Mouse (Mus musculus) cerebellum, postnatal 4 days (tissue): ENCODE measurements around the gene Gm4303.
A peak's percentile ranks its signal among the peaks of the same experiment; 100 is the strongest.
"Not testable (repeated sequence)": the region's sequence is repeated elsewhere in the genome, so short reads cannot be mapped to it uniquely, and the experiment has no call there.

Experiments
- DNase-seq, 2 experiments: peaks; one replicate each; pipeline ENCODE4 v3.0.0; 2022; ENCODE audit warnings: low spot score in 2 of 2, mixed read lengths in 1 of 2

Gene Gm4303

DNA sequence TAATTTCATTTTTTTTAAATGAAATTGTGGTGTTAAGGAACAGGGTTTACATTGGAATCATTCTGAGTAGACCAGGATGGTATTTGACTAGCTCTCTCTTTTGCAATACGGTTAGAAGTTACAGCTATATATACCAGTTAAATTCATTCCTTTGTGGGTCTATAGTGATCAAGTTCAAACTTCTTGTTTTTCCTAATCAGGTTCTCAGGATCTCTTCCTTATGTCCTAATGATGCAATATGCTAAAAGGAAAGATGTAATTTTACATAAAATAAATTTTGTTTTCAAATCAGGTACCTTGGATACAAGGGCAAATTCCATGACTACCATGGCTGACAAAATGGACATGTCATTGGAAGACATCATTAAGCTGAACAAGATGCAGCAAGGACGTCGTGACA, at the start of gene Gm4303:
Gene Gm4303 (plus strand): TSS at position 301 of the 400 bp plus-strand sequence.
- not testable (repeated sequence) for DNase-seq

GRCm38 (mm10) chr10:100296105-100296504, 49.7 kb upstream of the Gm4303 start:
- no peak for DNase-seq

- not testable (repeated sequence) for DNase-seq
Measured at GRCm38 (mm10) chr10:100300106-100300505, 45.7 kb upstream of the Gm4303 start.

DNA sequence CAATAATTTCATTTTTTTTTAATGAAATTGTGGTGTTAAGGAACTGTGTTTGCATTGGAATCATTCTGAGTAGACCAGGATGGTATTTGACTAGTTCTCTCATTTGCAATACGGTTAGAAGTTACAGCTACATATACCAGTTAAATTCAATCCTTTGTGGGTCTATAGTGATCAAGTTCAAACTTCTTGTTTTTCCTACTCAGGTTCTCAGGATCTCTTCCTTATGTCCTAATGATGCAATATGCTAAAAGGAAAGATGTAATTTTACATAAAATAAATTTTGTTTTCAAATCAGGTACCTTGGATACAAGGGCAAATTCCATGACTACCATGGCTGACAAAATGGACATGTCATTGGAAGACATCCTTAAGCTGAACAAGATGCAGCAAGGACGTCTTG, 10.4 kb upstream of the Gm4303 start, which contains the start of gene Gm4301:
Gene Gm4301 (plus strand): TSS at position 301 of the 400 bp plus-strand sequence.
- not testable (repeated sequence) for DNase-seq

GRCm38 (mm10) chr10:100340536-100340935, 5.2 kb upstream of the Gm4303 start, which contains the start of gene Gm4302:
TSS of gene Gm4302 (plus strand) at chr10:100340836.
- DNase-seq = not testable (repeated sequence)

DNA sequence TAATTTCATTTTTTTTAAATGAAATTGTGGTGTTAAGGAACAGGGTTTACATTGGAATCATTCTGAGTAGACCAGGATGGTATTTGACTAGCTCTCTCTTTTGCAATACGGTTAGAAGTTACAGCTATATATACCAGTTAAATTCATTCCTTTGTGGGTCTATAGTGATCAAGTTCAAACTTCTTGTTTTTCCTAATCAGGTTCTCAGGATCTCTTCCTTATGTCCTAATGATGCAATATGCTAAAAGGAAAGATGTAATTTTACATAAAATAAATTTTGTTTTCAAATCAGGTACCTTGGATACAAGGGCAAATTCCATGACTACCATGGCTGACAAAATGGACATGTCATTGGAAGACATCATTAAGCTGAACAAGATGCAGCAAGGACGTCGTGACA, 5.0 kb downstream of the Gm4303 start, which contains the start of gene Gm4305:
Gene Gm4305 (plus strand): TSS at position 301 of the 400 bp plus-strand sequence.
- DNase-seq = not testable (repeated sequence)

DNA sequence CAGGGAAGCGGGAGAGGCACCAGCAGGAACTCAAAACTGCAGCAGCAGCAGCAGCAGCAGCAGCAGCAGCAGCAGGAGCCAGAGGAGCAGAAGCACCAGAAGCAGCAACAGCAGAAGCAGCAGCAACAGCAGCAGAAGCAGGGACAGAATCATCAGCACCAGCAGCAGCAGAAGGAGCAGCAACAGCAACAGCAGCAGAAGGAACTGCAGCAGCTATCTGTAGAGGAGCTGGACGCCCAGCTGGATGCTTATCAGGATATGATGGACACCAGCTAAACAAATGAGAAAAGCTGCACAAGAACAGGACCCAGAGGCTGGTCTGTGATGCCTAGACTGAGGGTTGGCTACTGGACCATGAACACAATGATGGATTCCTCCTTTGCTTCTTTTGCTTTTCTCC, 11.1 kb downstream of the Gm4303 start:
- DNase-seq = peak; percentile 8 to 21

GRCm38 (mm10) chr10:100361038-100361437, 15.3 kb downstream of the Gm4303 start, which contains the start of gene Gm4307:
TSS of gene Gm4307 (plus strand) at chr10:100361338.
- DNase-seq = not testable (repeated sequence)

DNA sequence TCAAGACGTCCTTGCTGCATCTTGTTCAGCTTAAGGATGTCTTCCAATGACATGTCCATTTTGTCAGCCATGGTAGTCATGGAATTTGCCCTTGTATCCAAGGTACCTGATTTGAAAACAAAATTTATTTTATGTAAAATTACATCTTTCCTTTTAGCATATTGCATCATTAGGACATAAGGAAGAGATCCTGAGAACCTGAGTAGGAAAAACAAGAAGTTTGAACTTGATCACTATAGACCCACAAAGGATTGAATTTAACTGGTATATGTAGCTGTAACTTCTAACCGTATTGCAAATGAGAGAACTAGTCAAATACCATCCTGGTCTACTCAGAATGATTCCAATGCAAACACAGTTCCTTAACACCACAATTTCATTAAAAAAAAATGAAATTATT, 36.7 kb downstream of the Gm4303 start, which contains the start of gene Gm4312:
Gene Gm4312 (minus strand): TSS at position 101 of the 400 bp plus-strand sequence.
- DNase-seq = not testable (repeated sequence)
